Mouse (Mus musculus): Measurements from ENCODE around the gene 4930451I11Rik. TPM values are rescaled to one million over a fixed set of nuclear protein-coding genes. Genes with fewer than 3 reads are reported as not detected.
A peak's percentile ranks its signal among the peaks of the same experiment; 100 is the strongest.

The 4930451I11Rik gene
- total and polyA plus RNA-seq, 3 experiments, result not detected

DNA sequence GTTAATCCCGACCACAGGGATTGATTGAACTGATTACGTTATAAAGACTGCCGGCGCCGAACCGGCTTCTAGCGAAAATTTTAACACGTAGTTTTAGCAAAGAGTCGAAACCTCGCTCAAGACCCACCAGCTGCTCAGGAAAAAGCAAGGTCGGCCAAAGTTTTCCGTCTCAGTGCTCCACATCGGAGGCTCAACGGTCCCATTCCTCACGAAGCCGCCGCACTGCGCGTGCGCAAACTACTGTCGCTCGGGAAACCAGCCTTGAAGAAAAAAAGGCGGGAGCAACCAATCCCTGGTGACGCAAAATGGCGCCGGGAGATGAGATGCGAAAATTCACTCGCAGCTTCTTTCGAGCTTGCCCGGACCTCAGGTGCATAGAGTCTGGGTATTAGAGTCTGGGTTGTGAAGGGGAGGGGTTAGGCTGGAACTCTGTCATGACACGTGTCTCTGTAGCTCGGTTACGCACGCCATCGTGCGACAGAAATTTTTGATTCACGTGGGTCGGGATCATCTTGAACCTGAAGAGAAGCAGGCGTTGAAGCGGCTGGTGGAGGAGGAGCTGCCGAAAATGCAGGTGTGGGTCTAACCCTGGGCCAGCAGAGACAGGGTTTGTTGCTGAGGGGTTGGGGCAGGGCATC, 30.8 kb upstream of the 4930451I11Rik start, which contains the start of gene Ino80e (continued):
- TF ChIP-seq TBP (conservative IDR thresholded peaks at IDR 0.05; ENCODE audit: low read depth, low read length), result peak; percentile 68; the same call in 1 of the 2 replicates
- no peak for TF ChIP-seq ZMIZ1 (IDR thresholded peaks at IDR 0.05; ENCODE audit: low read depth, low read length)
- TF ChIP-seq RAD21 (IDR thresholded peaks at IDR 0.05; ENCODE audit: low read depth, low read length), result no peak
- TF ChIP-seq POLR2A (IDR thresholded peaks at IDR 0.05; ENCODE audit: low read depth, low read length), result peak; percentile 31; the same call in 1 of the 2 replicates
- TF ChIP-seq MYC (IDR thresholded peaks at IDR 0.05; ENCODE audit: low read depth, low read length), result peak; percentile 99
- TF ChIP-seq MAZ (IDR thresholded peaks at IDR 0.05; ENCODE audit: low read depth, low read length), result no peak; the same call in 1 of the 2 replicates
- TF ChIP-seq JUN (IDR thresholded peaks at IDR 0.05; ENCODE audit: insufficient read depth, low read depth, low read length), result no peak; the same call in 1 of the 2 replicates
- TF ChIP-seq ZNF384 (IDR thresholded peaks at IDR 0.05; ENCODE audit: low read depth, low read length), result peak; percentile 78
- no peak for TF ChIP-seq ELF1 (IDR thresholded peaks at IDR 0.05; ENCODE audit: low read depth, low read length)
- TF ChIP-seq USF1 (IDR thresholded peaks at IDR 0.05; ENCODE audit: low read depth, low read length), result no peak; the same call in 1 of the 2 replicates
- no peak for TF ChIP-seq CHD2 (IDR thresholded peaks at IDR 0.05; ENCODE audit: low read length)
- peak; percentile 58; the same call in 1 of the 2 replicates for TF ChIP-seq NELFE (IDR thresholded peaks at IDR 0.05; ENCODE audit: low read depth, low read length)
- TF ChIP-seq SIN3A (IDR thresholded peaks at IDR 0.05; ENCODE audit: low read length), result peak; percentile 77
- no peak for TF ChIP-seq MAFK (IDR thresholded peaks at IDR 0.05; ENCODE audit: insufficient replicate concordance, low read length)
- TF ChIP-seq E2F4 (IDR thresholded peaks at IDR 0.05; ENCODE audit: insufficient replicate concordance, low read depth, low read length), result peak; percentile 92
- TF ChIP-seq CHD1 (IDR thresholded peaks at IDR 0.05; ENCODE audit: low read depth, low read length), result no peak
- no peak for TF ChIP-seq GABPA (IDR thresholded peaks at IDR 0.05; ENCODE audit: insufficient replicate concordance, low read depth, low read length)
- TF ChIP-seq NRF1 (IDR thresholded peaks at IDR 0.05; ENCODE audit: low read depth, low read length), result peak; percentile 94
- TF ChIP-seq HCFC1 (IDR thresholded peaks at IDR 0.05; ENCODE audit: low read depth, low read length), result no peak; the same call in 1 of the 2 replicates

DNA sequence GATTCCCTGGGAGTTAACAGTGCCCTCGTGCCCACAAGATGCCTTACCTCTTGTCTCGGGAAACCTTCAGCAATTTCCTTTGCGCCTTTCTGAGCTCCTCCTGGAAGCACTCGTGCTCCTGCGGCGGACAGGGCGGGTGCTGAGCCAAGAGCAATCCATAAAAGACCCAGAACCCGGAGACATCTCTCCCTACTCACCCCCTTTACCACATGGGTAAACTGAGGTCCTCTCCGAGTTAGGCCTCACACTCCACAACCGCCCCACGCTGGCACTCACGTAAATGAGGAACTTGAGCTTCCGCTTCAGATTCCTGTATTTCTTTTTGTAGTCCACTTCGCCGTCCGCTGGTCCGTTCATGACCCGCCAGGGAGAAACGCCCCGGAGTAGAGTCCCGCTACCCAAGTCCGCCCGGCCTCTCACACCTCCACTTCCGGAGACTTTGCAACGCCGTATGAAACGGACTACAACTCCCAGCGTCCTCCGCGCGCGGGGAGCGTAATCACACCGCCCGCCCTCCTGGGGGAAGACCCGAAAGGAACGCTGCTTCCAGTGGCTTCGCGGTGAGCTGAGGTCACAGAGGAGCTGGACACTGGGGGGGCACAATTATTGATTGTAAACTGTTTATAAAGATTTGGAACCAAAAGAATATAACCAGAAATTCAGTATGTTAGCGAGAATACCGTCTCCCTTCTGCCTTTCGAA, 30.1 kb upstream of the 4930451I11Rik start, which contains the start of gene Hirip3:
Gene Hirip3 (plus strand): TSS at position 544 of the 702 bp plus-strand sequence.
- in situ Hi-C loops (cut with MboI; ENCODE audit: low pct_ligation_motif_present, low pct_unique_long_range_greater_than_20kb, low sequenced_read_pairs), result no loop called here
- peak within 1 kb of the TSS; percentile 93 for H3K9ac ChIP-seq (ENCODE audit: insufficient read depth, low read depth)
- H3K27ac ChIP-seq (ENCODE audit: insufficient read depth, low read depth), result peak within 1 kb of the TSS; percentile 39
- DNase-seq (ENCODE audit: extremely low read depth), result peak; percentile 96
- peaks cover 55 to 73% of the 10 kb centered on the region in 2 experiments for H3K36me3 ChIP-seq (replicated peaks in 1 of 2; ENCODE audit: control insufficient read depth in 1 of 2, insufficient read depth in 1 of 2, low read length in 1 of 2)
- H3K4me2 ChIP-seq (ENCODE audit: insufficient read depth, low read depth, poor library complexity, severe bottlenecking), result peak within 1 kb of the TSS; percentile 78
- peaks cover 5 to 58% of the 10 kb centered on the region in 2 experiments for H3K4me1 ChIP-seq (ENCODE audit: control insufficient read depth in 1 of 2, insufficient read depth in 2 of 2)
- dilution Hi-C loops (cut with MboI; ENCODE audit: extremely low pct_ligation_motif_present, extremely low pct_unique_long_range_greater_than_20kb, low sequenced_read_pairs), result no loop called here
- H3K9me3 ChIP-seq (replicated peaks; ENCODE audit: low read length), result no peaks in the 10 kb centered on the region
- H3K79me2 ChIP-seq (replicated peaks; ENCODE audit: control insufficient read depth, extremely low read depth, insufficient read depth, poor library complexity, severe bottlenecking), result peaks cover 32% of the 10 kb centered on the region
- no peaks in the 10 kb centered on the region for H3K27me3 ChIP-seq (replicated peaks)
- H3K4me3 ChIP-seq (replicated peaks in 1 of 3; ENCODE audit: low read depth in 2 of 3, low read length in 2 of 3, poor library complexity in 1 of 3), result peak within 1 kb of the TSS; percentile 84 to 87 (median 85)
- TF ChIP-seq NRF1 (IDR thresholded peaks at IDR 0.05; ENCODE audit: low read depth, low read length) (no peak), IRF4 (IDR thresholded peaks at IDR 0.05; ENCODE audit: low read depth, low read length) (peak; percentile 61), ZC3H11A (IDR thresholded peaks at IDR 0.05; ENCODE audit: low read depth, low read length) (no peak), NELFE (IDR thresholded peaks at IDR 0.05; ENCODE audit: low read depth, low read length) (peak; percentile 61), RAD21 (IDR thresholded peaks at IDR 0.05; ENCODE audit: low read depth, low read length) (no peak), JUND (conservative IDR thresholded peaks at IDR 0.05; ENCODE audit: low read depth, low read length) (no peak), MAFK (IDR thresholded peaks at IDR 0.05; ENCODE audit: insufficient replicate concordance, low read length) (0 out of 2 replicates have a peak, but pooled peaks have one; percentile 37), BHLHE40 (IDR thresholded peaks at IDR 0.05; ENCODE audit: low read depth, low read length) (no peak), CHD1 (IDR thresholded peaks at IDR 0.05; ENCODE audit: low read depth, low read length) (no peak), JUN (IDR thresholded peaks at IDR 0.05; ENCODE audit: insufficient read depth, low read depth, low read length) (no peak), SIN3A (IDR thresholded peaks at IDR 0.05; ENCODE audit: low read length) (peak; percentile 30; the same call in 1 of the 2 replicates), TCF12 (IDR thresholded peaks at IDR 0.05; ENCODE audit: low read depth, low read length) (peak; percentile 63; the same call in 1 of the 2 replicates), RCOR1 (conservative IDR thresholded peaks at IDR 0.05; ENCODE audit: low read depth, low read length) (0 out of 2 replicates have a peak, but pooled peaks have one; percentile 12), ELF1 (IDR thresholded peaks at IDR 0.05; ENCODE audit: low read depth, low read length) (peak; percentile 95), TBP (conservative IDR thresholded peaks at IDR 0.05; ENCODE audit: low read depth, low read length) (peak; percentile 40; the same call in 1 of the 2 replicates), GABPA (IDR thresholded peaks at IDR 0.05; ENCODE audit: insufficient replicate concordance, low read depth, low read length) (peak; percentile 37; the same call in 1 of the 2 replicates), EP300 (IDR thresholded peaks at IDR 0.05; ENCODE audit: low read length) (no peak), ZKSCAN1 (IDR thresholded peaks at IDR 0.05; ENCODE audit: borderline replicate concordance, low read depth, low read length) (no peak), ZMIZ1 (IDR thresholded peaks at IDR 0.05; ENCODE audit: low read depth, low read length) (peak; percentile 45; the same call in 1 of the 2 replicates), USF2 (conservative IDR thresholded peaks at IDR 0.05; ENCODE audit: low read depth, low read length) (no peak), POLR2A (IDR thresholded peaks at IDR 0.05; ENCODE audit: low read depth, low read length) (peak; percentile 84), E2F4 (IDR thresholded peaks at IDR 0.05; ENCODE audit: insufficient replicate concordance, low read depth, low read length) (0 out of 2 replicates have a peak, but pooled peaks have one; percentile 39), USF1 (IDR thresholded peaks at IDR 0.05; ENCODE audit: low read depth, low read length) (no peak), MEF2A (IDR thresholded peaks at IDR 0.05; ENCODE audit: borderline replicate concordance, low read depth, low read length) (peak; percentile 29; the same call in 1 of the 2 replicates), MYC (IDR thresholded peaks at IDR 0.05; ENCODE audit: low read depth, low read length) (no peak; the same call in 1 of the 2 replicates), MAZ (IDR thresholded peaks at IDR 0.05; ENCODE audit: low read depth, low read length) (peak; percentile 85)

Data from CH12.LX (cell line).